Mouse (Mus musculus) right cerebral cortex, postnatal 36 days (tissue): ENCODE measurements around the gene Cox10.

Experiments used
- DNase-seq, 2 experiments: peaks; one replicate each; pipeline ENCODE4 v3.0.0; 2022; ENCODE audit warnings: low spot score in 2 of 2, mixed read lengths in 1 of 2

Cox10 gene

GRCm38 (mm10) chr11:64000200-64000794 lies 79.0 kb downstream of the Cox10 start:
- no peak for DNase-seq

- DNase-seq, result no peak
Measured at GRCm38 (mm10) chr11:63999431-63999830, 79.8 kb downstream of the Cox10 start.

DNA sequence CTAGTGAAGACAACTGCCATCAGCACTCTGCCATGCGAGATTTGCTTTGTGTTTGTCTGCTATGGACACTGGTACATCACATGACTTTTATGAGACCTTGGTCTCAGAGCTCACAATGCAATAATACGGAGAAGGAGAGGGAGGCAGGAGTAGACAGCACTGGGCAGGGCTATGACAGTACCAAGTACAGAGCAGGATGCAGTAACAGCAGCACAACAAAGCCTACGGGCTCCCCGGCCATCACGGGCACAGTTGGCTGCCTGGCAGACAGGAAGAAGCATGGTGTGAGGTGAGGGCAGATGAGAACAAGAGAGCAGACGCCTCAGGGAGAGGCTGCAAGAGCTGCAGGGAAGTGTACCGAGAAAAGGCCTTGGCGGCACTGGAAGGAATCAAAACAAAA lies 87.3 kb downstream of the Cox10 start:
- no peak for DNase-seq

DNA sequence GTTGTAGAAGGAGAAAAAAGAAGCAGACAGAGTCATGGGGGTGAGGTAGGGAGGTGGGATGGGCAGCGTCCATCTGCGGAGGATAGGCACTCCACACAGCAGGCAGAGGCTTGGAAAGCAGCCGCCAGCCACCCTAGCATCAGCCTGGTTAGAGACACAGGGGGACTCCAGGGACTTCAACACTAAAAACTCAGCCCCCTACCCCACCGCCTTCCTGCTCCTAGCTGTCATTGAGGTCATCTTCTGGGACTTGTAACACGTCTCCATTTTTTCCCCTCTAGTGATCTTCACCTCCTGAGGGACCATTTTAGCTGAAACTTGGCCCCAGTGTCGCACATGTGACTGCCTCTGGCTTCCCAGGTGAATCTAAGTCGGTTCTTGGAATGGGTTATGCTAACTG lies 88.5 kb downstream of the Cox10 start:
- DNase-seq, result no peak

GRCm38 (mm10) chr11:63990311-63990710 lies 89.0 kb downstream of the Cox10 start:
- no peak for DNase-seq

- DNase-seq, result no peak
Measured at GRCm38 (mm10) chr11:63988991-63989860, 90.0 kb downstream of the Cox10 start.

DNA sequence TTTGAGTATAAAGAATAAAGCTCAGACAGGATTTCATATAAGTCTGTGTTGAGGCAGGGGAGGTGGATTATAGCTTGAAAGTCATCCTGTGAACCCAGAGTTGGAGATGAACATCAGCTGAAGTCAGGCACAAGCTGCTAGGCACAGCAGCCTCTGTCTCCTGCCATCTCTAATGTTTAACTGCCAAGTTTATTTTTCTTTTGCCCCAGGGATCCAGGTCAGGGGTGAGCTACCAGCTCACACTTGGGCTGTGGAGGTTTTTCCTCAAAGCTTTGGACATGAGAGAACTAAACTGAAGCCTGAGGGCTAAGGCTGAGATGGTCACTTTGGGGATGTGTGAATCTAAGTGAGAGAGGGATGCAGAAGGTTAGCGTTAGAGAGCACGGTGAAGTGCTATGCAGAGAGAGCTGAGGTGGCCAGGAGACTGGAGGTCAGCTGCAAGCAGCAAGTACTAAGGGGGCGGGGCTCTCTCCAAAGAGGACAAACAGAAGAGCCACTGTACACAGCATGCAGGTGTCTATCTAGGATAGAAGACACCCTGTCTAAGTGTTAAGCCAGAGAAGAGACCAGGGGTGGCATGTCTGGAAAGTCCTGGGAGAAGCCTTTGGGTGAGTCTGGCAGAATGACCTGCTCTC lies 91.1 kb downstream of the Cox10 start:
- no peak for DNase-seq

DNA sequence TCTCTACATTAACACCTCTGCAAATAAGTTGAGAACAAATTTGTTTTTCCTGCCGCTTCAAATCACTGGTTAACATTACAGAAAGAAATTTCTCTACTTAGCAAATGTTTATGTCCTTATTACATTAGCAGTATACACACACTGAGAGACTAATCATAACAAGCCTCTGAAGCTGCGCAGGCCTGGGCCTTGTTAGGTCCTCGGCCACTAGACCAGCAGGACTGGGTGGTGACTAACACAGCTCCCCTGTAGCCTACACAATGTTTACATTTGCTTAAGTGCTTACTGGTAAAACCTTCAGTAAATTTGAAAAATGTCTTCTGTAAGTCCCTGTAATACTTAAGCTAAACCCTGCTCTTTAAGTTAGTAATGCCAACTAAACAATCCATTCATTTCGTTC lies 92.6 kb downstream of the Cox10 start:
- no peak for DNase-seq

GRCm38 (mm10) chr11:63985481-63985880 lies 93.8 kb downstream of the Cox10 start:
- DNase-seq, result no peak

- no peak for DNase-seq
Measured at GRCm38 (mm10) chr11:63984622-63985168, 94.6 kb downstream of the Cox10 start.

- DNase-seq, result no peak
Measured at GRCm38 (mm10) chr11:63977741-63978140, 101.5 kb downstream of the Cox10 start.

DNA sequence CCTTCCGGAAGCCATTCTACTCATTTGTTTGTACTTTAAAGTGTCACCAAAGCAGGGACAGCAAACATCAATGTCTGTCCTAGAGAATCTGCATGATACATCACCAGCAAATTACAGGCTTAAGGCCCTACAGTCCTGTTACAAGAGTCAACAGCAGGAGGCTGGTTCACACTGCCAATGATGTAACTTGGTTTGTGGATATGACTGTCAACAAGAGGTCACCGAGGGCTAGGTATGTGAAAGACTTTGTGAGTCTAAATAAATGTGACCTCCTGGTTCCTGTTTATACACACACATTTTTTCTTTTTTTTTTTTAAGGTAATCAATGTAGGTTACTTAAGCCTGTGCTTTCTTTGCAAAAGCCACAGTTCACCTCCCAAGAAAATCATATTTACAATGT lies 102.5 kb downstream of the Cox10 start:
- DNase-seq, result no peak

DNA sequence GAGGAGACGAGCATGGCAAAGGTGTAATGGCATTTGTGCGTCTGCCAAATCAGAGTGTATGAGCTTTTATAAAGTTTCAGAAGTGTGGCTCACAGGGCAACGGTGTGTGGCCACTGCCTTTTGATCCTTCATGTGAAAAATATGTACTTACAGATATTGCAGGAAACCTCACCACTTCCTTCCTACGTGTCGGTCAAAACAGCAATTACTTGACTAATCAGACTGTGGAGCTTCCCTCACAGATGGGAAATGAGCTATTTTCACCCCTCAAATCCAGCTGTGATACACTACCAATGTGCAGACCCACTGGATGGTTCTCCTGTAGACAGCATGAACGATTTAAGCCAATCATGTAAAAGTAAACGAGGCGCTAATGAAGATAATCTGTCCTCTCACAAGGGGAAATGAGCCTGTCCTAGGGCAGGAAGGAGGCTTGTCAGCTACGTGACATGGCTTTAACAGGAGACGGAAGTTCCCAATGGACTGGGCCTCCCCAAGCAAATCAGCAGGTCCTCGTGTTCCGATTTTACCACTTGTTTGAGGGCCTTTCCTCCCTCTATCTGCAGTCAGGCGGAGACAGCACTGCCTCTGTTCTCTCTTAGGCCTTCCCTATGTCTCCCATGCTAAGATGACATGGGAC lies 103.9 kb downstream of the Cox10 start:
- DNase-seq, result no peak

- DNase-seq, result no peak
Measured at GRCm38 (mm10) chr11:63973973-63974372, 105.3 kb downstream of the Cox10 start.

DNA sequence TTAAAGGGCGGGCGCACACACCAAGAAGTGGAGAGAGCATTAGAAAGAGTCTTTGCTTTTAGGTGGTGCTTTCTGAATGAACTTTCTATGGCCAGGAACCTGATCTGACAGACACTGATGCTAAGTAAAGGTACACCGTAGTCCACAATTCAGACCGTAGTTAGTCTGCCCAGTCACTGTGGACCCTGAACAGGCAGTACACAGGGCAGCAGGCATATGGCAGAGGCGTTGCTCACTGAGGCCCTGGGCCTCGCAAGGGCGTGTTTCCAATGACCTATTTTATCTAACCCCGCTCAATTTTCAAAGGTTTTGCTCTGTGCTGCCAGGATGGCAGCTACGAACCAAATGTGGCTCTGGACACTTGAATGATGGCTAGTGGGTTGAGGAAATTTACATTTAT lies 107.8 kb downstream of the Cox10 start:
- no peak for DNase-seq

DNA sequence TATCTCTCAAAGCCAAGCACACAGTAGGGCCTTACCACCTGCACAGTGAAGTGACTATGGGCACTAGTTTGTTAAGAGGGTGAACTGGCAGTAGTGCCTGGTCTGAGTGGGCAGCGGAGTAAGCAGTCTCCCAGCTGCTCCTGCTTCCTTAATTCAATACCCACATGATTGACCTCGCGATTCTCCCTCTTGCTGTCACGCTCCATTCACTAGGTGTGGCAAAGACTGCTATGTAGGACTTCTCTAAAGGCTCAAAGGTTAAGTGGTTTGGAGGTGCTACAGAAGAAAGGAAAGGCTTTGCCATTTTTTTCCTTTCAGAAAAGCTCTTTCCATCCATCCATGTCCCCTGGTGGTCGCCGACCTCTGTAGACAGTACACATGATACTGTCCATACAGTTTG lies 108.5 kb downstream of the Cox10 start:
- no peak for DNase-seq

GRCm38 (mm10) chr11:63969205-63969910 lies 109.9 kb downstream of the Cox10 start:
- DNase-seq, result no peak

GRCm38 (mm10) chr11:63968388-63969035 lies 110.8 kb downstream of the Cox10 start:
- no peak for DNase-seq

- no peak for DNase-seq
Measured at GRCm38 (mm10) chr11:63967641-63968387, 111.5 kb downstream of the Cox10 start.

GRCm38 (mm10) chr11:63965437-63965836 lies 113.8 kb downstream of the Cox10 start:
- no peak for DNase-seq
